Mouse (Mus musculus) brain, embryonic 14.5 days (tissue): ENCODE results near the gene Tuba1c. TPM values are rescaled to one million over a fixed set of nuclear protein-coding genes. Genes with fewer than 3 reads are reported as not detected.

ENCODE experiments used
- DNase-seq: peaks from one replicate; pipeline ENCODE4 v3.0.0-alpha.2; 2011; ENCODE audit warnings: low read depth
- CTCF ChIP-seq: fragments of 200-500 bp; IDR thresholded peaks from 2 replicates; pipeline ENCODE4 v1.5.1; 2012; ENCODE audit warnings: inconsistent platforms, mild to moderate bottlenecking, moderate library complexity, borderline replicate concordance; ENCODE audit not compliant: insufficient read depth, insufficient read length; ENCODE audit errors: extremely low read depth
- POLR2A ChIP-seq: fragments of 200-500 bp; IDR thresholded peaks from 2 replicates; pipeline ENCODE4 v1.6.1; 2012; ENCODE audit warnings: mild to moderate bottlenecking, inconsistent platforms, borderline replicate concordance; ENCODE audit not compliant: poor library complexity, insufficient read depth, insufficient read length, severe bottlenecking; ENCODE audit errors: extremely low read depth
- polyA plus RNA-seq: library from polyadenylated mRNA; depleted of rRNA; stranded (reverse); fragments of >200 nt; gene quantifications from 2 replicates; pipeline ENCODE4 v1.2.3, GENCODE M21; 2012; rRNA removed

Gene Tuba1c
- 62.6 and 100 TPM in 2 replicates for polyA plus RNA-seq

DNA sequence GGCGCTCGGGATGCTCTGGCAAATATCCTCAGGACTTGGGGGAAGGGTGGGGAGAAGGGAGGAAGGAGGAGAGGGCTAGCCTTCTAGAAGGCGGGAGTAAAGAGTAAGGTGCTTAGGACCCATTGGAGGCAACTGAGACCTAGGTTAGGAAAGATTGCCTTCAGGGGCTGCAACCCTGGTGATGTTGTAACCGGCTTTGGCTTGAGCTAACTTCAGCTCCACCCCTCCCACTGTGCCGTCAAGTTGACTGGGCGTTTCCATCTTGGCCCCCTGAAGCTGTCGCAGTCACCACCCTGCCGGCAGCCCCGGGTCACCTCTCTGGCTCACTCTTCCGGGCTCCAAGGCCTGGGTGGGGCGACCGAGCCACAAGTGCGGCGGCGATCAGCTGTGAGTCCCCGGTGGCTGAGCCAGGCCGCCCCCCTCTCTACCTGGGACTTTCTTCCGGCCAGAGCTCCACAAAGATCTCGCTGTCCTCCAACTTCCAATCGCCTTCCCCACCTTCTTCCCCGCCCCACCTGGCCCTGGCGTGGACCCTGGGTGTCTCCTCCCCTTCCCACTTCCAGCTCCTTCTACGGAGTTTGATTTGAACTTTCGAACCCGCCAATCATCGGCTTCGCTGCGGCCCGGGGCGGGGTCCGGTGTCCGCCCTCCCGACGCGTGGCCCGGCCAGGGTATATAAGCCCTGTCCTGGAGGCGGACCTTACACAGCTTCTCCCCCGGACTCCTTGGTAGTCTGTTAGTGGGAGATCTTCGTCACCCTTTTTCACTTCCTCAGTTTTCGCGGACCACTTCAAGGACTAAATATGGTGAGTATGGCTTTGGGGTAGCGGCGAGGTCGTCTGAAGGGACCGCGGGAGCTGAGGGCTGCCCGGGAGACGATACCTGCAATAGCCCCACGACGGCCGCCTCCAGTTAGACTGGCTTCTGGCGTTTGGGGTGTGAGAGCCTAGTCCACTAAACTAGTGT lies at the start of gene Tuba1c:
TSS of gene Tuba1c (plus strand) at position 273 of the 966 bp plus-strand sequence.
- TF ChIP-seq POLR2A (peak; percentile 36; the same call in 1 of the 2 replicates), CTCF (no peak)
- DNase-seq = peak; percentile 86

DNA sequence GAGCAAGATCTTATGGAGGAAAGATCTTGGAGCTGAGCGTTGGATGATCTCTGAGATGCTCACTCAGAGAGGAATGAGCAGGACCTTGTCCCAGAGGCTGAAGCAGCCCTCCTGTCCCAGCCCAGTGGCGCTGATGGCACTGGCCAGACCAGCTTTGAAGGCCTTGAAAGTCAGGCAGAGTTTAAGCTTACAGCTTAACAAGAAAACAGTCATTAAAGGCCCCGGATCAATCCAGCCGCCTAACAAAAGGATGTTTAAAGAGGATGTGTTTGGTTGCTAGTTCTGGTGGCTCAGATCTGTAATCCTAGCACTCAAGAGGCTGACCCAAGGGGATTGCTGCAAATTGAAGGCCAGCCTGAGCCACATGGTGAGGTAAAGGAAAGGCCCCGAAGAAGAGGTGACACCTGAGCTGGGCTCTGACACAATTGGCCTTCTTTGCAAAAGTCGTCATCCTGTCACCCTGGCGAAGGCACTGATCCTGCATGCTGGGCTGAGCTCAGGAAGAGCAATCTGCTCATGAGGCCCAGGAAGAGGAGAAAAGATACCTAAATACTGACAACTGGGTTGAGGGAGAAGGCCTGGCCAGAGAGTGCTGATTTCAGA lies 49.6 kb upstream of the Tuba1c start:
- TF ChIP-seq POLR2A (no peak), CTCF (no peak)
- DNase-seq = peak; percentile 35

DNA sequence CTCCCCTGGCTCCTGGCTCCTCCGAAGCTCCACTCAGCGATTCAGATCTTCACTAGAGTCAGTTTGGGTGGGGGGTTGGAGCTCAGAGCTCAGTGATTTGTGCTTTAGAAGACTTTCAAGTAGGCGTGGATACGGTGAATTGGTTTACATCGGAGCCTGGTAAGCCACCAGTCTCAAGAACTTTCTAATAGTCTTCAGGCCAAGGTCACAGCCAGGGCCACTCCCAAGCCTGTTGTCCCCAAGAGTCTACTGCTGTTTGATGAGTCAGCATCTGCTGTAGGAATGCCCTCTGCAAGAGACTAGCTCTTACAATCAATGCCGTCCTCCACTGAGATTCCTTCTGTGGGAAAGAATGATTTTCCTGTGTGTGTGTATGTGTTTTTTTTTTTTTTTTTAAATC lies 47.6 kb upstream of the Tuba1c start:
- peak; percentile 37 for DNase-seq
- TF ChIP-seq CTCF = no peak
- no peak for TF ChIP-seq POLR2A

DNA sequence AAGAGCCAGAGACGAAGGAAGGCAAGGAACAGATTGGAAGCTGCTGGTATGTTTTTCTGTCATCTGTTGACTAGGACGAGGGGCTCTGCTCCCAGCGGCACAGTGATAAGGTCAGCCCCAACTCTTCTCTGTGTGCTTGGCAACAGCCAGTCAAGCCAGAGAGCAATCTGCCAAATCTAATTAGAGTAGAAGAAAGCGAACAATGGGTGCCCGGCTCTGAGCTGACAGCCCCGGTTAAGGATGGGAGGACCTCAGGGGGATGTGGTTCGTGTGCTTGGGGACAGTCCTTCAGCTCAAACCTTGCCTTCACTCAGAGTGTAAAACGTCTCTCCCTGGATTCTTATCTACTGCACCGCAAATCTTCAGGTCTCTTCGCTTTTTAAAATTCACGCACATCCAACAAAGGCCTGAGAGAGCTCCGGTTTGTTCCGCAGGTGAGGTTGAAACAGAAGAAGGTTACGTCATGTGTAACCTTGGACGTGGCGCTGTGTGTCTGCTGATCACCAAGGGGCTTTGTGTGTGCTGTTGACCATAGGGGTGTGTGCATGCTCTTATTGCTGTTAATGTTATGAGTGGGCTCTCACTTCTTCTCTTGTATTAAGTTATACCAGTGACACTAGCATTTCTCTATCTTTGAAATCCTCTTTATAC lies 46.1 kb upstream of the Tuba1c start:
- TF ChIP-seq POLR2A = 0 out of 2 replicates have a peak, but pooled peaks have one; percentile 13
- TF ChIP-seq CTCF = no peak
- DNase-seq = peak; percentile 95

DNA sequence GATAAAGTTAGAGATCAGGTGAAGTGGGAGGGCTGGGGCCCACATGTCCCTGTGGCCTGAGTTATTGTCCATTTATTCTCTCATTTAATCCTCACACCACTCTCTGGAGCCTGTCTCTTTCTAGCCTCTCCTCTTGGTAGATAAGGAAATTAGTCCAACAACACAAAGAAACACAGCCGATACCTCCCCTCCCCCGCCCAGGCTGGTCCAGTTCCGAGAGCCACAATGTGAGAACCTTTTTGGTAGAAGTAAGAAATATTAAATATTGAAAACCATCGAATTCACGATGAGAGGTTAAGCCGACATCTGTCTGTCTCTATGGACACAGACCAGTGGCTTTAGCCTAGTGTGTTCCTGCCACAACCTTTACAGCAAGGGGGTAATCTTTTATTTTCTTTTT lies 45.0 kb upstream of the Tuba1c start:
- TF ChIP-seq POLR2A (no peak), CTCF (no peak)
- DNase-seq = peak; percentile 76

DNA sequence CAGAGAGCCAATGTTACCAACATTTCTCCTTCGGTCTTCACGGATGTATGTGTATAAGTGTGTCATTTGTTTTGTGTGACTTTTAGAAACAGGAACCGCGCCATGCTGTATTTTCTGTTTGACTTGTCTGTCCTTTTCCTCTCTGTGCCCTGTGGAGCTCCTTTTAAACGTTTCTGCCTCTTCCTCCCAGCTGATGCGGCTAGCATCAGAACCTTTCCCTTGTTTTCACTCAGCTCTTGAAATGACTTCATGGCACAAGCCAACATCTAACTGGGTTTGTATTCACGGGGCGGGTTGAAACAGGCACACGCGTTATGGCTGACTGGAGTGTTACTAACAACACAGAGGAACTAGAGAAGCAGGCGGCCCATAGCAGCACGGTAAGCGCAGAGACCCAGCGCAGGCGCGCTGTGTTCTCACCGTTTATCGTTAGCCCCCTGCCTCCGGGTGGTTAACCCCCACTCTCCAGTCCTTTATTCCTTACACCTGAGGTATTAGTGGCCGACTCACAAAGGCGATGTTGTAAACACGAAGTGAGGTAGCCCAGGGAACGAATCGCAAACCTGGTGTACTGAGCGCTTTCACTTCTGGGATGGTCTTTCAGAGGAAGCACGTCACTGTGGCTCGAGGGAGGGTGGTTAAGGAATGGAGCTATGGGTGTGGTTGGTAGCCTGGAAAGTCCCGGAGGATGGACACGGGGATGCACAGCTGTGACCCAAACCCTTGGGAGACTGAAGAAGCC lies 44.3 kb upstream of the Tuba1c start:
- DNase-seq = peak; percentile 91
- TF ChIP-seq CTCF = no peak
- TF ChIP-seq POLR2A = peak; percentile 21; the same call in 1 of the 2 replicates

DNA sequence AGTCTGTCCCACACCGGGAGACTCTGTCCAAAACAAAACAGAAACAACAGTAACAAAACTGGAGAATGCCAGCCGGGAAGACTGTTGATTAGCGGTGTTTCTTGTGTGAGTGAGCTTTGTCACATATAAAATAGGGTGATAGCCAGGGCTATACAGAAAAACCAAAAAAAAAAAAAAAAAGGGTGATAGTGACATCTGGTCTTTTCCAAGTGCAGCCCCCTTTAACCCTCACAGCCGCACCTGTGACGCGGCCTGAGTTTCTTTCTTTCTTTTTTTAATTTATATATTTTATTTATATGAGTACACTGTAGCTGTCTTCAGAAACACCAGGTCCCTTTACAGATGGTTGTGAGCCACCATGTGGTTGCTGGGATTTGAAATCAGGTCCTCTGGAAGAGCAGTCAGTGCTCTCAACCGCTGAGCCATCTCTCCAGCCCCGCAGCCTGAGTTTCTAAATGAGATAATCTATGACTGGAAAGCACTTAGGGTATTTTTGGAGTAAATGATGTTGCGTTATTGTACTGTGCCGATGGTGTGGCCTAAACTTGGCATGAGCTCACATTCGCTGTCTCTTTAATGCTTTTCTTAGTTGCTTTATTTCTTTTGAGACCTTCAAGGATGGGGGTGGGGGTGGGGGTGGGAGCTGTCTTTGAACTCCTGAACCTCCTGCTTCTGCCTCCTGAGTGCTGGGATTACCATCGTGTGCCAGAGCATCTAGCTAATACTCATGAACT lies 43.5 kb upstream of the Tuba1c start:
- DNase-seq = peak; percentile 81
- TF ChIP-seq CTCF (no peak), POLR2A (no peak)

DNA sequence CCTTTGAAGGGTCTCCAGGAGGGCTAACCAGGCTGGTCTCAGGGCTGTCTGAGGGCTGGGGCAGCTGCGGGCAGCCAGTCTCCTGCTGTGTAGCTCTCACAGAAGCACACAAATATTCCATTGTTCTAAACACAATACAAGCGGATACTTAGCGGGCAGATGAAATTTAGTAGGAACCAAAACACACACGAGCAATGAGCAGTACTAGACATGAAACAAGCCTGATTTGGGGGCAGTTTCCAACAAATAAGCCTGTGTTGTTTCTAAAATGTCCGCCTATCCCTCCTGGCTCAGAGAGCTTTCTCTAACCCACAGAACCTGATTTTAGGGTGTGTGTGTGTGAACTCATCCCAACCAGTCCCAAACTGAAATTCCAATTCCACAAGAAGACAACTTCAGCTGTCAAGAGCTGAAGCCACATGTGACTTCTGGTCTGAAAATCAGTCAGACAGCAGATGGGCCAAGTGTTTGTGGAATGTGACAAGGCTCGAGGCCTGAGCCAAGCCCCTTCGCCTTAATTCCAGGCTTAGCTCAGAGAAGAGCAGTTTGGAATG lies 42.5 kb upstream of the Tuba1c start:
- TF ChIP-seq POLR2A (no peak), CTCF (no peak)

DNA sequence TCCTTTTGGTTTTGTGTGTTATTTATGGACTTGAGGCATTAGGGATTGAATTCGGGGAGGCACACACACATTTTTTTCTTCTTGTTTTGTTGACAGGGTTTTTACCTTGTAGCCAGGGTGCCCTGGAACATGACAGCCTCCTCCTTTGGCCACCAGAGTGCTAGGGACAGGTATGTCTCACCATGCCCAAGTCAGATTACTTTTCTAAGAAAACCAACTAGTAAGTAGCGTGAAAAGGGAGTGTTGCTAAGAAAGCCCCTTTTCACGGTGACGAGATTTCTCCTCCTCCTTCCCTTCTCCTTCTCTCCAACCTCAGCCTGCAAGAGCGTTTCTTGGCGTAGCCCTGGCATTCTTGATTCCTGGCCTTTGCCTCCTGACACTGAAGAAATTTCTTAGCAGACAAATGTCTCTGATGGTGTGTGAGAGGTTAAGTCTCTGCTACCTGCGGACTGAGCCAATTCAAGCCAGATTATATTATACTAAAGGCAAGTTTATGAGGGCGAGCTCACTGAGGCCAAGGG lies 42.0 kb upstream of the Tuba1c start:
- no peak for TF ChIP-seq POLR2A
- no peak for TF ChIP-seq CTCF
- DNase-seq = peak; percentile 46

More for the DNA sequence above, 42.5 kb upstream of the Tuba1c start:
- DNase-seq = peak; percentile 89
